Mouse (Mus musculus): ENCODE results near the gene Fer1l5.

Gene Fer1l5

DNA sequence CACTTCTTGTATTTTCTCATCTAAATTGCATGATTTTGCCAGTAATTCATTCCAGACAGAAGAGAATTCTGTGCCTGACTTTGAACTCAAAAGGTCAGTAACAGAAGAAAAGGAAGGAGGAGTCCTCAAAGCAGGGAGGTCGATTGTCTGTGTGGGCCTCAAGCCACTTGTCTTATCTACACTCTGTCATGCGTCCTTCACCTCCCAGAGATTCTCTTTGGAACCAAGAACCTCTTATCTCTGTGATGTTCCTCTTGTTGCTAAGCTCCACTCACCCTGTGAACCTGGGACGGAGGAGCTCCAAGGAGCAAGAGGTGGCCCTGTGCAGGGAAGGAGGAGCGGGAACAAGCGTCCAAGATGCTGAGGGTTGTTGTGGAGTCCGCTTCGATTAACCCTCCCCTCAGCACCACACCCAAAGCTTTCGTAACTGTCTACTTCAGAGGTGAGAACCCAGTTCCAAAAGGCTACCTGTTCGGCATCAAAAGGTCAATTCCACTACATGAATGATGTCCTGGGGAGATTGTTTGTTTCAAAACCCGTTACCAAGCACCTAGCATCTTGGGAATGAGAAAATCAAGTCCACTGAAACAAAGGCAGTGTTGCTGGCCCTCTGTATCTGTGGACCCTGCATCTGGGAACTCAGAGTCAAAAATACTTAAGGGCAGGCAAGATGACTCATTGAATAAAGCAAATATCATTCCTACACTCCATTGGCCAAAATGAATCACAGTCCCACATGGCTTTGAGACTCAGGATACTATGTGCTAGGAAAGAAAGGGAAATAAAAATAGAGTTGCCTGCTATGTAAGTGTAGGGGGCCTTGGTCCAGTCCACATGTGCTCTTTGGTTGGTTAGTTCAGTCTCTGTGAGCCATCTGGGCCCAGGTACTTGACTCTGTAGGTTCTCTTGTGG, at the start of gene Fer1l5:
Fer1l5 (plus strand) TSS at position 358 of the 912 bp plus-strand sequence.
- in situ Hi-C loops (cut with MboI; ENCODE audit: unreplicated experiment in 2 of 2), result loop anchor here in 1 of 2 experiments (25.0 kb wide), 1 partner anchor 315 kb away; the partner anchor contains the start of genes Cox5b and Fam178b

DNA sequence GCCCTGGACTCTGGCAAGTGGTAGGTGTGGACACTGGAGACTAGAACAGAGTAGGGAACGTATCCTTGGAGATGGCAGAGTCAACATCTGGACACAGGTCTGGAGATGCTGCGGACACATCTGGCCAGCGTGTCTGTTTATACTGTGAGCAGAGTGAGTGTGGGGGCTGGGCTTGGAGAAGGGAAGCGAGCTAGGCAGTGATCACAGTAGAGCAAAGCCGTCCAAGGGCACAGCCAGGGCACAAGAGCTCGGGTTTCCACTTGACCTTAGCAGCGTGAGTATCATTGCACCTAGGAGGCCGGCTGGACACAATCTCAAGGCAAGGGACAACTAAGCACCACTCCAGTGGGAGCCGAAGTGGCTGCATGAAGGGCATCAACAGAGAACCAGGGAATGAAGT, 49.0 kb upstream of the Fer1l5 start:
- in situ Hi-C loops (cut with MboI; ENCODE audit: unreplicated experiment in 2 of 2), result loop anchor here in 1 of 2 experiments (10.0 kb wide), 1 partner anchor 182 kb away; no protein-coding TSS in a partner anchor

DNA sequence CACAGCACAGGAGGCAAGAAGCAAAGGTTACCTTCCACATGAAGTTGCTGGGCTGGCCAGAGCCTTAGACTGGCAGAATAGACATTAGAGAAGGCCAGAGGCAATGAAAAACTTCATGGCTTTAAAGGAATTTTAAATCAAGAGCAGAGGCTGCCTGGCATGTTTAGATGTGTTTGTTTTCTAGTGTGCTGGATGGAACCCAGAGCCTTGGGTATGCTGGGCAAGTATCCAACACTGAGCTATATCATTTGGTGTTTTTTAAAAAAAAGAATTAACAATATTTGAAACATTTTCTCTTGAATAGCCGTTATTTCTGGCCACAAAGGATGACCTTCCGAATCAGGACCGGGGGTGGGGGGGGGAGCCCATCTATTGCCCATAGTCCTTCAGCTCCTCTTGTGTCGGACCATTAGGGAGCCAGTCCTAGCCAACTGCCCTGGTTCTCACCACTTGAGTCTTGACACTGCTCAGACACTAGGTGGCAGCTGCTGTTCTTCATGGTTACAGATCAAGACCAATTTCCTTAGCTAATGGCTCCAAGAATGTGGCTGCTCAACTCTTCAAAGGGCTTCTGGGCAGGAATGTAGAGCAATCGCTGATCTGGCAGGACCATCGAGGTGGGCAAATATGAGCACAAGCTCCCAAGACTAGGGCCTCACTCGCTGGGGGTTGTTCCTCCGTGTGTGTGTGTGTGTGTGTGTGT, 48.2 kb upstream of the Fer1l5 start:
- in situ Hi-C loops (cut with MboI; ENCODE audit: unreplicated experiment in 2 of 2), result loop anchor here in 1 of 2 experiments (10.0 kb wide), 1 partner anchor 181 kb away; no protein-coding TSS in a partner anchor

DNA sequence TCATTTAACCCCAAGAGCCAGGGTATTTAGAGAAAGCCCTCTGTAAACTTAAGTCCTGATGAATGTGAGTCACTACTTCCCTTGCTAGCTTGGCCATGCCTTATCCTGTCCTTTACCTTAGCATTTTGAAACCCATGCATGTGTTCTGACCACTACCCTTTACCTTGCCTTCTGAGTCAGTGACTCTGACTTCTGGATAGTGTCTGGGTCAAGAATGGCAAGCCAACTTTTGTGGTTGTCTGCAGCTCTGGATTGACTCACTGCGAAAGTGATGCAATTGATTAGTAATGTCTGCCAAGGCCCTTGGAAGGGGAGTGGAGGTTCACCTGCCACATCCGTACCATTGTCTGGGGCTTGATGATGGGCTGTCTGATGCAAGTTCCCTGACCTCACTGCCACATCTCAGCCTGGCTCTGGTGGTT, 46.2 kb upstream of the Fer1l5 start:
- in situ Hi-C loops (cut with MboI; ENCODE audit: unreplicated experiment in 2 of 2), result loop anchor here in 1 of 2 experiments (10.0 kb wide), 1 partner anchor 179 kb away; no protein-coding TSS in a partner anchor

DNA sequence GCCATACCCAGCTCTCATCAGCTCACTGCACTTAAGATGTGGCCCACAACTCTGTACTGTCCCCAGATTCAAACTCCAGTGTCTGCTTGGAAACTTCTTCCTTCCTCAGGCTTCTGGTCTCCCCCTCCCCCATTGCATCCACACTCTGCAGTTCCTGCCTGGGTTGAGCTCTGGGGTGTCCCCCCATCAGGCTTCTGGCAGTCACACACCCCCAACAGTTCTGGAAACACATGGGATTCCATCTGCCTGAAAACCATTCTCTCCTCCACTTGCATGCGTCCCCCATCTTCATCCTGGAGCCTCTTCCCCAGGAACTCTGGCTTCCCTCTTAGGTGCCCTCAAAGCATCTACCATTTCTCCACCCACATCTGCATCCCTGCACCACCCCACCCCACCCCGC, 45.3 kb upstream of the Fer1l5 start:
- in situ Hi-C loops (cut with MboI; ENCODE audit: unreplicated experiment in 2 of 2), result loop anchor here in 1 of 2 experiments (10.0 kb wide), 1 partner anchor 178 kb away; no protein-coding TSS in a partner anchor

- in situ Hi-C loops (cut with MboI; ENCODE audit: unreplicated experiment in 2 of 2), result no loop called here
Measured at GRCm38 (mm10) chr1:36331743-36332142, 40.3 kb upstream of the Fer1l5 start.

DNA sequence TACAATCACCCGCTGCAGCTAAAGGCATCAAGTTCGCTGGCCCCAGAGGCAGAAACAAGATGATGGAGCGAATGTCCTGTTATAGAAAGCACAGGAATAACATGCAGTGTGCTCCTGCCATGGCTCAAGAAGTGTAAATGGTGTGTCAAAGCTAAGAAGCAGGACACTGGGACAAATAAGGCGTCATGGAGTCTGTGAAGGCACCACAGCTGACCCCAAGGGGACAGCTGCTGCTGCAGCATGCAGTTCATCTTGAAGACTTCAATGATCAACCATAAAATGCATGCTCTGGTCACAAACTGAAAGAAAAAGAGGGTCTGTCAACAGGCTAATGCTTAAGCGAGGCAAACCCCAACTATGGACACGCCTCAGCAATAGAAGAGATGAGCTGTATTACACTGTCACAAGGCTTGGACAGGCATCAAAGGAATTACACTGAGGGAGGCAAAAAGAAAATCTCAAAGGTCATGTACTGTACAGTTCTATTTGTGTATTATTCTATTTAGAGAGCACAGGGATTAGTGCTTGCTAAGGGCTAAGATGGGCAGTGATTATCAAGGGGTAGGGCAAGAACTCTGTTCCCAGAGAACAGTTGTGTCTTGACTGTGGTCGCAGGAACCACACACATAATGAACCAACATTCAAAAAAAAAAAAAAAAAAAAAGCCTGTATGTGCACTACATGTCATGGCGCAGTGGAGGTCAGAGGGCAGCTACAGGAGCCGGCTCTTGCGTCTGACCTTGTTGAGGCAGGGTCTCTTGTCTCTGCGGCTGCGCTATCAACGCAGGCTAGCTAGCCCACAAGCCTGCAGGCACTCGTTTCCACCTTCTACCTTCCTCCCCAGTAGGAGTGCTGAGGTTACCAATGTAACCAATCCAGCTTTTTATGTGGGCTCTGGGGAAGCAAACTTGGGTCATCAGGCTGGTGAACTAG, 38.9 kb upstream of the Fer1l5 start:
- in situ Hi-C loops (cut with MboI; ENCODE audit: unreplicated experiment in 2 of 2), result no loop called here

GRCm38 (mm10) chr1:36342547-36342946, 29.5 kb upstream of the Fer1l5 start:
- in situ Hi-C loops (cut with MboI; ENCODE audit: unreplicated experiment in 2 of 2), result no loop called here

DNA sequence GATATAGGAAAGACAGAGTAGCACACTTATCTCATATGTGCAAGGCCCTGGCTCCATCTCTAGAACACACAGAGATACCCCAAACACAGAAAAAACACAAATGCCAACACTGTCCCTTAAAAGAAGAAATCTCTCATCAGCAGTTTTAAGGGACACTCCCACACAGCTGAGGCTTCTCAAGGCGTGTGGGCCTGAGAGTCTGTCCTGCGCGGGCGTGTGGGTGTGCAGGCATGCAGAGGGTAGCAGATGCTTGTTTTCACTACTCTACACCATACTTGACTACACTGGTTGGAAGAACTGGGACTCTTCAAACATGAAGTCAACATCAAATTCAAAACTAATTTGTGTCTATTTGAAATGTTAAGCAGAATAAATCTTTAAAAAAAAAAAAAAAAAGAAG, 19.7 kb upstream of the Fer1l5 start:
- in situ Hi-C loops (cut with MboI; ENCODE audit: unreplicated experiment in 2 of 2), result loop anchor here in 1 of 2 experiments (25.0 kb wide), 1 partner anchor 335 kb away; the partner anchor contains the start of genes Cox5b and Fam178b

GRCm38 (mm10) chr1:36356955-36357695, 15.0 kb upstream of the Fer1l5 start:
- in situ Hi-C loops (cut with MboI; ENCODE audit: unreplicated experiment in 2 of 2), result loop anchor here in 1 of 2 experiments (25.0 kb wide), 1 partner anchor 330 kb away; the partner anchor contains the start of genes Cox5b and Fam178b

GRCm38 (mm10) chr1:36367698-36368097, 4.4 kb upstream of the Fer1l5 start:
- in situ Hi-C loops (cut with MboI; ENCODE audit: unreplicated experiment in 2 of 2), result loop anchor here (5.0 to 25.0 kb wide), 4 partner anchors 80 to 320 kb away; partner anchors contain the start of genes Cnnm4 (in 2 of the 2), Cox5b (in 1 of the 2), Fam178b (in 1 of the 2) and Lman2l (in 1 of the 2)

GRCm38 (mm10) chr1:36368112-36368968, 3.8 kb upstream of the Fer1l5 start:
- in situ Hi-C loops (cut with MboI; ENCODE audit: unreplicated experiment in 2 of 2), result loop anchor here (5.0 to 25.0 kb wide), 4 partner anchors 79 to 319 kb away; partner anchors contain the start of genes Cnnm4 (in 2 of the 2), Cox5b (in 1 of the 2), Fam178b (in 1 of the 2) and Lman2l (in 1 of the 2)

GRCm38 (mm10) chr1:36368969-36369645, 3.0 kb upstream of the Fer1l5 start, which contains the start of gene Kansl3:
TSS of gene Kansl3 (minus strand) at chr1:36369181.
- in situ Hi-C loops (cut with MboI; ENCODE audit: unreplicated experiment in 2 of 2), result loop anchor here (5.0 to 25.0 kb wide), 4 partner anchors 78 to 318 kb away; partner anchors contain the start of genes Cnnm4 (in 2 of the 2), Cox5b (in 1 of the 2), Fam178b (in 1 of the 2) and Lman2l (in 1 of the 2)

DNA sequence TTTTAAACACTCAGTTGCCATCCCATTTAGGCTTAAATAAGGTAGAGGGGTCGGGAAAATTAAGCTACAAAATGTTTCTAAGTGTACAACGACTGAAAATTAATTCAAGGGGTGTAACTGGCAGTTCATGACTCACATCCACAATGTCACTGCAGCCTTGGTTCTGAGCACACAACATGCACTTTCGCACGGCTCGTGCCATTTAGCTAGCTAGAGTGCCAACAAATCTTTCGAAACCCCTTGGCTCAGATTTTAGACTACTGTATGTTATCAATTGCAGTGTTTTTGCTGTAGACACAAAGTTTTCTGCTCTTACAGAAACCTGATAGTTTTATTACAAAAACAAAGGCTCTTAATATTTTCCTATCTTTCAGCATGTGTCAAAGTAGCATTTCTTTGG, 1.2 kb upstream of the Fer1l5 start:
- in situ Hi-C loops (cut with MboI; ENCODE audit: unreplicated experiment in 2 of 2), result loop anchor here in 1 of 2 experiments (25.0 kb wide), 1 partner anchor 316 kb away; the partner anchor contains the start of genes Cox5b and Fam178b

DNA sequence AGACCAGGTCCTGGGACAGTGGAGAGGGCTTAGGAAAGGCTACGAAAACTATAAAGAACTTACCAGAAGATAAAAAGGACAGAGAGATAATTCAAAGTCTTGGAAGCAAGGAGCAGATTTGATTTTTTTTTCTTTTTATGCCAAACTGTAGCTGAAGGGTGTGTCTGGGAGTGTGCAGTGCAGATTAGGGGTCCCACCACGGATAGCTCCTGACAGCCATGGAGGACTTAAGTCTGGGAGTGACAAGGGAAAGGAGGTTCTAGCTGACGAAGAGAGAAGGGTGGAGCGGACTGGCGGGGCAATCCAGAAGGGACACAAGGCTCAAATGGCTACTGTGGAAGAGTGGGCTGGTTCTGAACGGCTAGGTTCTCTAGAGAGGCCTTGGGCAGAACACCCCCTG, 6.8 kb downstream of the Fer1l5 start:
- in situ Hi-C loops (cut with MboI; ENCODE audit: unreplicated experiment in 2 of 2), result no loop called here

DNA sequence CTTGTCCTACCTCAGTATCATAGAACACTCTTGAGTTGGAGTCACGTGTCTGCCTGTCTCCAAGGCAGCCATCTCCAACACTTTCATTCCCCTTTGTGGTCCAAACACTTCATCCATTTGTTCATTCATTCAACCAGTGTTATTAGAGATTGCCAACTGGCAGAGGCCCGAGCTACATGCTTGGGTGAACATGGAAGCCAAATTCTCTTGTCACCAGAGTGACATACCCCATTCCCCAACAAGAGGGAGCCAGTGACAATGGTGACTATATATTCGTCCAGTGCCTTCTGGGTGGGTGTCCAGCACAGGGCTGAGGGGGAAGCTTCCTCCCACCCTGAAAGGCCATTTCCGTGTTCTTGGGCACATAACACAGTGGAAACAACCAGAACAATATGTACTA, 7.5 kb downstream of the Fer1l5 start:
- in situ Hi-C loops (cut with MboI; ENCODE audit: unreplicated experiment in 2 of 2), result no loop called here

DNA sequence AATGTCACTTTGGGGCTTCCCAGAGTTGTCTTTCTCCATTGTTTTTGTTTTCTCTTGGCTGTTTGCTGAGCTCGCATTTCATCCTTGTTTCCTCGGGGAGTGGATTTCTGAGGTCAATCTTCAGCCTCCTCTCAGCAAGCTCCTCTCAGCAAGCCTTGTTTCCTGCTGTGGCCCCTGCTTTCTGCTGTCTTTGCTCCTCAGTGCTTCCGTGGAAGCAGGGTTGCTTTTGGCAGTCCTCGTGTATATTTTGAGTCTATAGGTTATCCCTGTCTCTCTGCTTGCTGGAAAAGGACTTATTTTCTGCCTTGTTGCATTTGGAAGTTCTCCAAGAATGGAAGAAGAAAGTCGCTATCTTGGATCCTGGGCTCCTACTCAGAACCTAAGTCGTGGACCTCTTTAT, 24.9 kb downstream of the Fer1l5 start:
- in situ Hi-C loops (cut with MboI; ENCODE audit: unreplicated experiment in 2 of 2), result no loop called here

Data from v-Abl transformed pro-B cells (cell line).